Mouse (Mus musculus): ENCODE data around the gene Sipa1l1.

DNA sequence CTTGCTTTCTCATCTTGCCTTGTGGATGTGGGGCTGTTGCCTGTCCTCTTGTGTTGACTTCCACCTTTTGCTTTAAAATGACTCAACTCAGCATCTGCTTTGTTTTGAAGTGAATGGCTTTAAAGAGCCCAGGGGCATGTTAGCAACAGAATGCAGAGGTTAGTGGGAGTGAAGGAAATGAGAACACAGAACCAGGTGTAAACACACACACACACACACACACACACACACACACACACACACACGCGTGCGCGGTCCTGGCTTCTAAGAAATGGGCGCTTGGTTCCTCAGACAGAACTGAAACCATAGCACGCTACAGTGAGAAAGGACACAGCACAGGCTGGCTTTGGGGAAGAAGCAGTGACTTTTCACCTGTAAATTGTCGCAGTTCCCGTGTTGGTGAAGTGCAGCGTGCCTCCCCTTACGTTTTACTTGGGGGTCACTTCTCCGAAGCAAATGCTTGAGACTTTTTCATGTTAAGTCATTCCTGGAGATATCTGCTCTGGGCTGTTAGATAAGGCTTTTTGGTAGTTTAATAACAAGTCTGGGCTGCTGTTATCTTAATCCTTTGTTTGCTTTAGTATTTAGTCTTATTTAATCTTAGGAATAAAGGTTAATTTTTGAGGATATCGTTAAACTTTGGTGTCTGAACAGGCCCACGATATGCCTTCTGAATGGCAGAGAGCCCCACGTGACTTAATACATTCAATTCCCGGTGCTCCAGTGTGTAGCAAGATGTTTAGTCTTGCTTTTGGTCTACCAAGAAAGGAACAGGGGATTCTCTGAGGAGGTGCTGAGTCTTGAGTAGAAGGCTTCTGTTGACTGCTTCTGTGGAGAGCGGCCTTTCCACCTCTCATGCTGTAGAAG is 20.8 kb downstream of the Sipa1l1 start:
- TF ChIP-seq CTCF (IDR thresholded peaks at IDR 0.05; ENCODE audit: insufficient read depth, low read depth, low read length) (no peak), POLR2A (IDR thresholded peaks at IDR 0.05; ENCODE audit: insufficient read depth, low read depth, low read length) (no peak)
